Mouse (Mus musculus) layer of hippocampus, adult 2 months (tissue): Measurements from ENCODE around the gene Tnfsf13. TPM values are rescaled to one million over a fixed set of nuclear protein-coding genes. Genes with fewer than 3 reads are reported as not detected.
"Not testable (repeated sequence)": the region's sequence is repeated elsewhere in the genome, so short reads cannot be mapped to it uniquely, and the experiment has no call there.

Experiments
- DNase-seq, 2 experiments: peaks; one replicate each; pipeline ENCODE4 v3.0.0; 2022; ENCODE audit warnings: low spot score in 2 of 2
- H3K27ac ChIP-seq: fragments of 200-600 bp; 2 replicates; pipeline ENCODE4 v1.8.1; 2022
- H3K4me3 ChIP-seq: fragments of 200-600 bp; 2 replicates; pipeline ENCODE4 v1.8.1; 2022; ENCODE audit warnings: mild to moderate bottlenecking
- CTCF ChIP-seq: fragments of 200-600 bp; conservative IDR thresholded peaks from 2 replicates; pipeline ENCODE4 v1.8.1; 2022; ENCODE audit warnings: antibody characterized with exemption, mild to moderate bottlenecking, moderate library complexity
- total RNA-seq, 2 experiments: library from RNA; stranded (reverse); gene quantifications; 2 replicates each; pipeline ENCODE4 v1.2.3; 2021

Gene Tnfsf13
- total RNA-seq, 2 experiments from 2014 or later, result 2.1 to 2.5 TPM

- no peak overlapping the region for H3K27ac ChIP-seq
- no peak overlapping the region for H3K4me3 ChIP-seq
- TF ChIP-seq CTCF, result no peak
- DNase-seq, result no peak
These were observed 25.5 kb upstream of the Tnfsf13 start for GRCm38 (mm10) chr11:69711082-69711481.

GRCm38 (mm10) chr11:69710470-69710869 is 24.9 kb upstream of the Tnfsf13 start:
- H3K4me3 ChIP-seq, result no peak overlapping the region
- DNase-seq, result no peak
- no peak for TF ChIP-seq CTCF
- H3K27ac ChIP-seq, result peak overlapping the region; percentile 60

DNA sequence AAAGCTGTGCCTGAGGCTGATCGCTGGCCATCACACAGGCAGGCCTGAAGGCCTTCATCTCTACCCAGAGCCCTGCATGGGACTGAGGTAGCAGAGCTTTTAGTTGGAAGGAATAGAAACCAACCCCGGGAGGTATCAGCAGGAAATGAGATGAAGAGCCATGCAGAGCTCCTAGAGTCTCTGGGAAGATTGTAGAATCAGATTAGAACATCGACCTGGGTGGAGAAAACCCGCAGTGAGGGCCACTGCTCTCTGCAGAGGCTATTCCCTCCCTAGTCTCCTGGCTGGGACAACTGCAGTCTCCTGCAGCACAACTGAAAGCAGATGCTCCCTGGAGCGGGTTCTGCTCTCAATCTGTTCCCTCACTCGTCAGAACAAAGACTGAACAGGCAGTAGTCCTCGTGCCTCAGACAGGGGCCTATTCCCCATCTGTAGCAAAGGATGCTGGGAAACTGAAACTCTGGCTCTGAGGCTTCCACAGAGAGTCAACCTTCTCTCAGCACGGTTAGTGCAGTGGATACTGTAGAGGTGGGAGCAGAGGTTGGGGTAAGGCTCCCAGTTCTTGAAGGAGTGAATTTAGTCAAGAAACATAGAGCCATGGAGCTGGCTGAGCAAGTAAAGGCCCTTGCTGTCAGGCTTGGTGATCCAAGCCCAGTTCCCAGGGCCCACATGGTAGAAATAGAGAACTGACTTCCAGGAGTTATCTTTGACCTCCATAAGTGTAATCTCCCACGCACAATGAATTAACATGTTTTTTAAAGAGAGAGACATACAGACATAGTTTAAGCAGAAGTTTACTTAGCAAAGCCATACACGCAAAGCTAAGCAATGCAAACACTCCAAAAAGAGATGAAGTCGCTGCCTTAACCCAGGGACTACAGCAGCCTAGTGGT is 24.2 kb upstream of the Tnfsf13 start:
- DNase-seq, result peak; percentile 19 to 40
- Histone ChIP-seq H3K4me3 (no peak overlapping the region), H3K27ac (peak overlapping the region; percentile 60)
- no peak for TF ChIP-seq CTCF

DNA sequence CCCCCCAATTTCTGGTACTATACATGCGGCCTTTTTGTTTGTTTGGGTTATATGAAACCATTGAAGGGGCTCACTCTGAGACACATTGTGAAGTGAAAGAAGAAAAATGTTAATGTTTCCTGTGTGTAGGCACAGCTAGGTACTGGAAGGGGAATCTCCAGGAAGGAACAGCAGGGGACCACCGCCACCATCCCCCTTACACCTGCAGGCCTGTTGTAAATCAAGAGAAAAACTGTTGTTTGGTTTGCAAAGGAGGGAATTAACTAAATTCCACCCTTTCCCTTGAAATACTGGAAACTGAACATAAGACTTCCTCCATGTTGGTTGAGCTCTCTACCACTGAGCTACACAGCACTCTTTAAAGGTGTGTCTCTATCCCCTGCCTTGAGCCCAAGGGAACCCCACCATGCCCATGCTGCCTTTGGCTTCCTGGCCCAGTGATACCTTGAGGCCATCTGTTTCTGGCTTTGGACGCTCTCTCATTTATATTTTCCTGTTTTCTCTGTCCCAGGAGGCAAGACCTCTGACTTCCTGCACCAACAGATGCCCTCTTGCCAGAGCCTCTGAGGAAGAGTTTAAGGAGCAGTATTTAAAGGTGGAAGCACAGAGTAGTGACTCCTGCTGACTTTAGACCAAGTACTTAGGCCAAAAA is 23.2 kb upstream of the Tnfsf13 start:
- no peak overlapping the region for H3K4me3 ChIP-seq
- TF ChIP-seq CTCF, result no peak
- DNase-seq, result no peak
- peak overlapping the region; percentile 7; the same call in 1 of the 2 replicates for H3K27ac ChIP-seq

- no peak for DNase-seq
- Histone ChIP-seq H3K4me3 (no peak overlapping the region), H3K27ac (no peak overlapping the region)
- TF ChIP-seq CTCF, result no peak
These were observed 22.3 kb upstream of the Tnfsf13 start for GRCm38 (mm10) chr11:69707873-69708381.

GRCm38 (mm10) chr11:69707480-69707847 is 21.9 kb upstream of the Tnfsf13 start:
- TF ChIP-seq CTCF, result no peak
- Histone ChIP-seq H3K27ac (0 out of 2 replicates have a peak overlapping the region, but pooled peaks have one; percentile 2), H3K4me3 (no peak overlapping the region)
- no peak for DNase-seq

DNA sequence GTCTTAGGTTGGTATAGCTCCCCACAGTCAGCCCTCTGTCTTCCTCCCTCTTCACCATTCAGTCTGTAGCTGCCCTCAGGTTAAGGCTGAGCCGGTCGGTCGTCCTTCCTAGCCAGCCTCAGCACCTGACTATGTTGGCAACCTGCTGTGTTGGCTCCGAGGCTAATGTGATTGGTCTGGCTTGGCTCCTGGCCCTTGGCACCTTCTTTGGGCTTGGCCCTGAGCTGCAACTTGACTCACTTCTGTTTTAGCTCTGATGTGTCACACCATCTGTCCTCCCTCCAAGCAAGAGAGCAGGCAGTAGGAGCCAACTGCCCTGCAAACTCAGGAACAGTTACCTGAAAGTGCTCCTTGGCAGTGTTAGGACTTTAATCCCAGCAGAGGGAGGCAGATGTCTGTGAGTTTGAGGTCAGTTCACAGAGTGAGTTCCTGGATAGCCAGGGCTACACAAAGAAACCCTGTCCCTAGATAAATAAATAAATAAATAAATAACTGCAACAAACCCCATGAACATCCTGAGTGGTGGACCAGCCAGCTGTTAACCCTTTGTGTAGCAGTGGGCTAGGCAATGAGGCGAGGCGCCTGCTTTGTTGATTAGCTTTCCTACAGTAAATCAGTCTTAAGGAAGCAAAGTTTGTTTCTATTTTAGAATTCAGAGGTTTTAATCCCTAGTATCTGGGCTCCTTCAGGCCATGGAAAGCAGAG is 21.3 kb upstream of the Tnfsf13 start:
- peak in 1 of 2 experiments; percentile 45 for DNase-seq
- Histone ChIP-seq H3K4me3 (no peak overlapping the region), H3K27ac (peak overlapping the region; percentile 43; the same call in 1 of the 2 replicates)
- no peak for TF ChIP-seq CTCF

GRCm38 (mm10) chr11:69704613-69705010 is 19.0 kb upstream of the Tnfsf13 start:
- TF ChIP-seq CTCF, result no peak

GRCm38 (mm10) chr11:69703814-69704612 is 18.4 kb upstream of the Tnfsf13 start:
- no peak for TF ChIP-seq CTCF
- no peak overlapping the region for H3K4me3 ChIP-seq
- no peak overlapping the region for H3K27ac ChIP-seq
- DNase-seq, result no peak

More at GRCm38 (mm10) chr11:69704613-69705010, 19.0 kb upstream of the Tnfsf13 start:
- Histone ChIP-seq H3K27ac (no peak overlapping the region), H3K4me3 (no peak overlapping the region)
- no peak for DNase-seq

DNA sequence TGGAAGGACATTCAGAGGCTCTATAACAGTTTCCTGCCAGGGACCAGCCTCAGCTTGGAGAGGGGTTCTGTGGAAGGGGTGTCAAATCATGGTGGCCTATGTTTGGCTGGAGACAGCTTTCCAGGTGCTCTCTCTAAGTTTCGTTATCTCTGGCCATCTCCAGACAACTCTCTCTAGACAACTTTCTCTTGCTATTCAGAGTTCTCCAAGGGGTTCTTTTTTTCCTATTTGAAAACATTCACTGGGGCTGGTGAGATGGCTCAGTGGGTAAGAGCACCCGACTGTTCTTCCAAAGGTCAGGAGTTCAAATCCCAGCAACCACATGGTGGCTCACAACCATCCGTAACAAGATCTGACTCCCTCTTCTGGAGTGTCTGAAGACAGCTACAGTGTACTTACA is 17.8 kb upstream of the Tnfsf13 start:
- DNase-seq, H3K27ac ChIP-seq, H3K4me3 ChIP-seq: not testable (repeated sequence)

DNA sequence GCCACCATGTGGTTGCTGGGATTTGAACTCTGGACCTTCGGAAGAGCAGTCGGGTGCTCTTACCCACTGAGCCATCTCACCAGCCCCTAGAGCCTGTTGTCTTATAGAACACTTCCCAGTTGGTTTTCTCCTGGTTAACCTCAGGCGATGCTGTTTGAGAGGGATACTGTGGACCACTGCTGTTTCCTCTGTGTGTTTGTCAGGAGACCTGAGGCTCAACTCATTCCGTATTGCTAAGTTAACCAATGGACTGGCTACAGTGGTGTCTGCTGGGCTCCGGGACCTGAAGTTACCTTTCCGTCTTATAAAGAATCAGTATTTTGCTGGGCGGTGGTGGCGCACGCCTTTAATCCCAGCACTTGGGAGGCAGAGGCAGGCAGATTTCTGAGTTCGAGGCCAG is 17.3 kb upstream of the Tnfsf13 start:
- not testable (repeated sequence) for H3K27ac ChIP-seq, DNase-seq

GRCm38 (mm10) chr11:69699595-69699994 is 14.0 kb upstream of the Tnfsf13 start:
- TF ChIP-seq CTCF, result no peak
- no peak for DNase-seq
- Histone ChIP-seq H3K4me3 (no peak overlapping the region), H3K27ac (no peak overlapping the region)

More for the DNA sequence above, 17.3 kb upstream of the Tnfsf13 start:
- not testable (repeated sequence) for H3K4me3 ChIP-seq
